Mouse (Mus musculus): Measurements from ENCODE around the gene Ilkap. TPM values are rescaled to one million over a fixed set of nuclear protein-coding genes. Genes with fewer than 3 reads are reported as not detected.

Ilkap gene
- polyA plus RNA-seq, 1 experiment from 2014 or later = 133 TPM

DNA sequence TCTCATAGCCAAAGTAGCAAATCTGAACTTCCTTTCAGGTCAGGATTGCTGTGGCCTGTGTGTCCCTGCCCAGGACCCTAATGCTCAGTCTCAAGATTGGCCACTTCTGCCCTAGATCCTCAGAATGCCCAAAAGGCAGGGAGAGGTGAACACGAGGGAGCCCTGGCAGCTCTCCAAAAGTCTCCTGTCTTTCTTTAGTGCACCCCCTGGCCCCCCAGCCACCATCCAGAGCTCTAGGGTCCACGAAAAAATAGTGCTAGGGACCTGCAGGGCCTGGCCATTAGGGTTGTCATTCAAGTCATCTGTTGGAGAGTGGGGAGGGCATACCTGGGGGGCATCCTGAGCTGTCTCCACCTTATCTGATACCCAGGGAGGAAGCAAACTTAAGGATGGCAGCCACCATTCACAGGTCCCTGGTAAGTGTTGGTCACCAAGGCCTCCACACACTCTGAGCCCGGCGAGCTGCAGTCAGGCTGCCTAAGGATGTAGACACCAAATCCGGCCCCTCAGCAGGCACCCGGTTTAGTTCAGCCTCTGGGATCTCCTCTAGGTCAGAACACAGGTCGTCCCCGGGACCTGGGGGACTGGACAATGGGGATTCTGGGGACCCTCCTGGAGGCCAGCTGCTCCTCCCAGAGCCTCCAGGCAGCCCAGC is 13.1 kb upstream of the Ilkap start:
- ATAC-seq (ENCODE audit: low read depth) = no peak
- WGBS = 62% methylated on average over 8 of the region's 8 CpGs
- no peak overlapping the region for H3K27ac ChIP-seq (ENCODE audit: low read length)

DNA sequence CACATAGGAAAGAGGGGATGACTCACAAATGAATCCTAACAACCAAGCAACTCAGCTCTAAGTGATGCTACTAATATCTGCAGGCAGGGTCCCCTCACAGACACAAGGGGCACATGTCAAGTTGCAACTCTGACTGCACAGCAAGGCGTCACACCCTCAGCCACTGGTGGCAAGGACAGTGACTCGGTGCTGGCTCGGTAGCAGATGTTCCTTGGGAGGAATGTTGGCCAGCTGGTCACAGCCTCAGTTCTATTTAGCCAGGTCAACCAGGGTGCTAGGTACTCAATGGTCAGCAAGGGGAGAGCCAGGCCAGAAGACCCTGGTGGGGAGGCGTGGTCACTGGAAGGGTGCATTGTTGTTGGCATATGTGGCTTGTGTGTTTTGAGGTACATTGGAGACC is 9.2 kb upstream of the Ilkap start:
- H3K36me3 ChIP-seq (ENCODE audit: control insufficient read depth, insufficient read depth, low read length) = no peaks in the 10 kb centered on the region
- H3K9me3 ChIP-seq (ENCODE audit: control insufficient read depth, low read length) = no peaks in the 10 kb centered on the region
- no peak overlapping the region for H3K4me3 ChIP-seq (ENCODE audit: low read length)
- ATAC-seq (ENCODE audit: low read depth) = no peak
- H3K27me3 ChIP-seq (ENCODE audit: control insufficient read depth, insufficient read depth, low read depth, low read length) = no peaks in the 10 kb centered on the region
- peaks cover 19% of the 10 kb centered on the region for H3K4me1 ChIP-seq (replicated peaks; ENCODE audit: control insufficient read depth, insufficient read depth, low read length)
- no peak overlapping the region for H3K4me2 ChIP-seq (ENCODE audit: low read depth, low read length)
- 72% methylated on average over 4 of the region's 4 CpGs for WGBS
- no peak overlapping the region for H3K27ac ChIP-seq (ENCODE audit: low read length)
- no peak overlapping the region for H3K9ac ChIP-seq (ENCODE audit: low read length)

More for the DNA sequence above, 13.1 kb upstream of the Ilkap start:
- peaks cover 34% of the 10 kb centered on the region for H3K4me1 ChIP-seq (replicated peaks; ENCODE audit: control insufficient read depth, insufficient read depth, low read length)
- no peaks in the 10 kb centered on the region for H3K27me3 ChIP-seq (ENCODE audit: control insufficient read depth, insufficient read depth, low read depth, low read length)
- H3K9me3 ChIP-seq (ENCODE audit: control insufficient read depth, low read length) = no peaks in the 10 kb centered on the region
- peak overlapping the region; percentile 87 for H3K4me3 ChIP-seq (ENCODE audit: low read length)
- H3K4me2 ChIP-seq (ENCODE audit: low read depth, low read length) = peak overlapping the region; percentile 99
- H3K36me3 ChIP-seq (ENCODE audit: control insufficient read depth, insufficient read depth, low read length) = no peaks in the 10 kb centered on the region; the same call in 1 of the 2 replicates
- peak overlapping the region; percentile 90 for H3K9ac ChIP-seq (ENCODE audit: low read length)

DNA sequence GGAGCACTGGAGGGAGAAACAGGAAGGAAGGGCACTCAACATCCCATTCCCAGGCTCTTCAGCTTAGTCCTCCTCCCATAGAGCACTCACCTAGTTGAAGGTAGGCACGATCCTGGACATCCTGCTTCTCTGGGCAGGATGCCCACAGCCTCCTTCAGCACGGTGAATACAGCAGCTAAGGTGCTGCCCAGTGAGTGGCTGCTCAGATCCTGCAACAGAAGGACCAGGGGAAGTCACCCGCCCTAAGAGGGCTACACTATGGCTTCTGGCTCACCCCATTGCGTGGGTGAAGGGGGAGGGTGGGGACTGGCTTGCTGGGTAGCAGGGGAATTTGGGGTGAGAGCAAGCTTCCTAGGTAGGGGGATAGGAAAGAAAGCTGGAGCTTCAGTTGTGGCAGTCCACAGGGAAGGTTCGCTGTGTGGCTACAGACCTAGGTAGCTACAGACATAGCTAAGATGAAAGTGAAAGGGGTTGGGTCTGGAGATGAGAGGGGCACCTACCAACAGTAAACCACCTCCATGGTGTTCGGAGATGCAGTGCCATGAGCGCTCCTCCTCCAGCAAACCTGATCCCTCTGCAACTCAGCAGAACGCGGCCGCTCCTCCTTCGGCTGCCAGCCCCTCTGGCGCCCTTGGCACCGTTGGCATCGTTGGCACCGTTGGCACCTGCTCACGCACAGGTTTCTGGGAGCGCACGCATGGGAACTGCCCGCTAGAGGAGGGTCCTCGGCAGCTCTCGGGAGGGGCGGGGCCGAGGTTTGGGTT is 7.0 kb upstream of the Ilkap start:
- Histone ChIP-seq H3K27ac (ENCODE audit: low read length) (no peak overlapping the region), H3K4me2 (ENCODE audit: low read depth, low read length) (no peak overlapping the region), H3K4me1 (replicated peaks; ENCODE audit: control insufficient read depth, insufficient read depth, low read length) (peaks cover 7% of the 10 kb centered on the region; the same call in 1 of the 2 replicates), H3K9me3 (ENCODE audit: control insufficient read depth, low read length) (no peaks in the 10 kb centered on the region), H3K4me3 (ENCODE audit: low read length) (no peak overlapping the region), H3K36me3 (ENCODE audit: control insufficient read depth, insufficient read depth, low read length) (no peaks in the 10 kb centered on the region), H3K9ac (ENCODE audit: low read length) (no peak overlapping the region), H3K27me3 (ENCODE audit: control insufficient read depth, insufficient read depth, low read depth, low read length) (no peaks in the 10 kb centered on the region)
- 45% methylated on average over 23 of the region's 23 CpGs for WGBS
- peak; percentile 81 for ATAC-seq (ENCODE audit: low read depth)

DNA sequence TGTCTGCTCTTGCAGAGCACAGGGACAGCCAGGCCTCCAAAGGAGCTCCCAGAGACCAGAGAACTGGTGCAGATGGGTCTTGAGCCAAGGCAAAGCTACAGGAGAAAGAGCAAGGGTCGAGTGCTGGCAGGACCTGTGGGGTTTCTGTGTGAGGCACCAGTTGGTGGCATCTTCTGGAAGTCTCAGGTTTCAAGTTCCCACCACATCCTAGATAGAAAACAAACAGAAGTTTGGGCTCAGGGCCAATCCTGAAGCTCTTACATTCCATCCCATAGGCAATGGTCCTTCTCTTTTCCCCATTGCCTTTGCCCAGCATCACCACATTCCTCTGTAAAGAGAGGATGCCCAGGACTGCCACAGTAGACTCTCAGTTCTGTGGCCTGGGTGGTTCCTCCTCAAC is 6.4 kb upstream of the Ilkap start:
- H3K4me3 ChIP-seq (ENCODE audit: low read length) = no peak overlapping the region
- H3K36me3 ChIP-seq (ENCODE audit: control insufficient read depth, insufficient read depth, low read length) = no peaks in the 10 kb centered on the region
- no peak overlapping the region for H3K4me2 ChIP-seq (ENCODE audit: low read depth, low read length)
- no peak overlapping the region for H3K9ac ChIP-seq (ENCODE audit: low read length)
- H3K27me3 ChIP-seq (ENCODE audit: control insufficient read depth, insufficient read depth, low read depth, low read length) = no peaks in the 10 kb centered on the region
- no peak overlapping the region for H3K27ac ChIP-seq (ENCODE audit: low read length)
- peak; percentile 21 for ATAC-seq (ENCODE audit: low read depth)
- 3% methylated on average over 1 of the region's 1 CpGs for WGBS
- H3K9me3 ChIP-seq (ENCODE audit: control insufficient read depth, low read length) = no peaks in the 10 kb centered on the region
- peaks cover 7% of the 10 kb centered on the region; the same call in 1 of the 2 replicates for H3K4me1 ChIP-seq (replicated peaks; ENCODE audit: control insufficient read depth, insufficient read depth, low read length)

DNA sequence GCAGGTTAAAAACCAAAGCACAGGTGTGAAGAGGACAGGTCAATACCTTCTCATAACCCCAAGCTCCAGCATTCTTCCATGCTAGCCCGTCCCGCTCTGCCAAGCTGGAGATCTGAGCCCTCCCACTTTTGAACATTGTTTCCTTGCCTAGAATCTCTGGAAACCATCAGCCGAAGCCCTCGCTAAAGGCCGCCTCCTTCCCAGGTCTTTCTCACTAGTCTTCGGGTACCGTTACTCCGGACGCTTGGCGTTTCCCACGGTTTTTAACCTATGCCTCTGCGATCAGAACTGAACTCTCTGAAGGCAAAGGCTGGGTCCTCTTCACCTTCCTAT is 722 bp downstream of the Ilkap start:
- H3K4me2 ChIP-seq (ENCODE audit: low read depth, low read length) = peak overlapping the region; percentile 91
- H3K27ac ChIP-seq (ENCODE audit: low read length) = peak overlapping the region; percentile 63
- no peaks in the 10 kb centered on the region for H3K9me3 ChIP-seq (ENCODE audit: control insufficient read depth, low read length)
- H3K4me3 ChIP-seq (ENCODE audit: low read length) = peak overlapping the region; percentile 86
- ATAC-seq (ENCODE audit: low read depth) = no peak; the same call in 1 of the 2 replicates
- no peaks in the 10 kb centered on the region for H3K36me3 ChIP-seq (ENCODE audit: control insufficient read depth, insufficient read depth, low read length)
- peaks cover 12% of the 10 kb centered on the region for H3K4me1 ChIP-seq (replicated peaks; ENCODE audit: control insufficient read depth, insufficient read depth, low read length)
- peak overlapping the region; percentile 85 for H3K9ac ChIP-seq (ENCODE audit: low read length)
- no peaks in the 10 kb centered on the region for H3K27me3 ChIP-seq (ENCODE audit: control insufficient read depth, insufficient read depth, low read depth, low read length)
- WGBS = under 1% methylated on average over 12 of the region's 12 CpGs

DNA sequence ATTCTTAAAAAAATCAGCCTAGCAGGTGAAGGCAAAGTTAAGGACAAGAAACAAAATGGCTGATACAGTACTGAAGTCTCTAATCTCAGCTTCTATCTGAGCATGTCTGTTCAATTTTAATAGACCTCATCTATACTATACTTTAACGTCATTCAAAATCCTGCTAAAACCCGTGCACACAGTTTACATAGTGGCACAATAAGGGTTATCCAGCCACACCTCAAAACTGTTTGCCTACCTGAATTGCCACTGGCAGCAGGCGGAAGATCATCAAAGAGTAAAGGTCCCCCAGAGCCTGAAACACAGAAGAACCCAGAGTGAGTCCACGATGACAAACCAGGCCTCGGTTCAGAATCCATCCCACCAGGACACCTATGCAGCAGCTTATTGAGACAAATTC is 8.2 kb downstream of the Ilkap start:
- Histone ChIP-seq H3K4me3 (ENCODE audit: low read length) (no peak overlapping the region), H3K36me3 (ENCODE audit: control insufficient read depth, insufficient read depth, low read length) (peaks cover 37% of the 10 kb centered on the region), H3K27me3 (ENCODE audit: control insufficient read depth, insufficient read depth, low read depth, low read length) (no peaks in the 10 kb centered on the region), H3K9ac (ENCODE audit: low read length) (no peak overlapping the region), H3K4me2 (ENCODE audit: low read depth, low read length) (no peak overlapping the region), H3K27ac (ENCODE audit: low read length) (no peak overlapping the region), H3K9me3 (ENCODE audit: control insufficient read depth, low read length) (no peaks in the 10 kb centered on the region), H3K4me1 (replicated peaks; ENCODE audit: control insufficient read depth, insufficient read depth, low read length) (no peaks in the 10 kb centered on the region)
- ATAC-seq (ENCODE audit: low read depth) = no peak
- WGBS = 74% methylated on average over 5 of the region's 5 CpGs

DNA sequence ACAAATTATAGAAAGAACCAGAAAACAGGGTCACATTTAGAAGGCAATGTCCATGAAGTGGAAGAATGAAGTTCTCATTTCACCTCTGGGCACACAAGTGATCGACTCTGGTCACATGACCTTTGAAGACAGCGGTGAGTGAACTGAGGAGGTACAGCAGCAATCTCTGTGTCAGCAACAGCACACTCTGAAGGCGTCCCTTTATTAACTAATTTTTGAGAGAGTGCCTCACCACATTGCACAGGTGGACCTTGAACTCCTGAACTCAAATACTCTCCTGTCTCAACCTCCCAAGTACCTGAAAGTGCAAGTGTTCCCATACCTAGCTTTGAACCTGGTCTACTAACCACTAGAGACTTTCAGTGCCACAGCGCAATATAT is 17.5 kb downstream of the Ilkap start:
- H3K4me2 ChIP-seq (ENCODE audit: low read depth, low read length) = no peak overlapping the region
- no peaks in the 10 kb centered on the region for H3K9me3 ChIP-seq (ENCODE audit: control insufficient read depth, low read length)
- H3K27ac ChIP-seq (ENCODE audit: low read length) = no peak overlapping the region
- H3K4me1 ChIP-seq (replicated peaks; ENCODE audit: control insufficient read depth, insufficient read depth, low read length) = no peaks in the 10 kb centered on the region
- no peak for ATAC-seq (ENCODE audit: low read depth)
- H3K9ac ChIP-seq (ENCODE audit: low read length) = no peak overlapping the region
- H3K36me3 ChIP-seq (ENCODE audit: control insufficient read depth, insufficient read depth, low read length) = peaks cover 69% of the 10 kb centered on the region
- WGBS = 90% methylated on average over 4 of the region's 4 CpGs
- H3K4me3 ChIP-seq (ENCODE audit: low read length) = no peak overlapping the region
- H3K27me3 ChIP-seq (ENCODE audit: control insufficient read depth, insufficient read depth, low read depth, low read length) = no peaks in the 10 kb centered on the region

DNA sequence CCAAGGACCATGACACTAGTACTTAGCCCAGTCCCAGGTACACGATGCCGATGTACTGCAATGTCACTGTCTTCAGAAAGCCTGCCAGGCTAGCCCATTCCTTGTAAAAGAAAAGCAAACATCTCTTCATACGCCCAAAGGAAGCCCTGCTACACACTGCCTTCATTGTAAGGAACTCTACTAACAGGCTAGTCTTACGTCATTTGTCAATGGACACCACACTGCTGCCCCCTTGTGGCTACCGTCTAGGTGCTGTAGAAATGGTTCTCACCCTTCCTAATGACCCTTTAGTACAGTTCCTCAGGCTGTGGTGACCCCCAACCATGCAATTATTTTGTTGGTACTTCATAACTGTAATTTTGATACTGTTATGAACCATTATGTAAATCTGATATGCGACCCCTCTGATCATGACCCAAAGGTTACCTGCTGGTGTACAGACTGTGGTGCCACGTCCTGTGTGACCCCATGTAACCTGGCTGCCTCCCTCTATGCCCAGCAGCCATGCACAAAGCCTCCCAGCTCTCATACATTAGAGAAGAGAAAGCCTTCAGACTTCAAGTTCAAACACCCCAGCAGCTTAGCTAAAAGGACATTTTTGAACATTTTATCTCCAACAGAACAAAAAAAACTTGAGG is 18.0 kb downstream of the Ilkap start:
- H3K4me3 ChIP-seq (ENCODE audit: low read length) = no peak overlapping the region
- H3K9me3 ChIP-seq (ENCODE audit: control insufficient read depth, low read length) = no peaks in the 10 kb centered on the region
- no peak overlapping the region for H3K4me2 ChIP-seq (ENCODE audit: low read depth, low read length)
- H3K36me3 ChIP-seq (ENCODE audit: control insufficient read depth, insufficient read depth, low read length) = peaks cover 73% of the 10 kb centered on the region
- ATAC-seq (ENCODE audit: low read depth) = peak; percentile 64; the same call in 1 of the 2 replicates
- no peak overlapping the region for H3K27ac ChIP-seq (ENCODE audit: low read length)
- WGBS = 52% methylated on average over 7 of the region's 7 CpGs
- no peak overlapping the region for H3K9ac ChIP-seq (ENCODE audit: low read length)
- H3K4me1 ChIP-seq (replicated peaks; ENCODE audit: control insufficient read depth, insufficient read depth, low read length) = no peaks in the 10 kb centered on the region
- H3K27me3 ChIP-seq (ENCODE audit: control insufficient read depth, insufficient read depth, low read depth, low read length) = no peaks in the 10 kb centered on the region

DNA sequence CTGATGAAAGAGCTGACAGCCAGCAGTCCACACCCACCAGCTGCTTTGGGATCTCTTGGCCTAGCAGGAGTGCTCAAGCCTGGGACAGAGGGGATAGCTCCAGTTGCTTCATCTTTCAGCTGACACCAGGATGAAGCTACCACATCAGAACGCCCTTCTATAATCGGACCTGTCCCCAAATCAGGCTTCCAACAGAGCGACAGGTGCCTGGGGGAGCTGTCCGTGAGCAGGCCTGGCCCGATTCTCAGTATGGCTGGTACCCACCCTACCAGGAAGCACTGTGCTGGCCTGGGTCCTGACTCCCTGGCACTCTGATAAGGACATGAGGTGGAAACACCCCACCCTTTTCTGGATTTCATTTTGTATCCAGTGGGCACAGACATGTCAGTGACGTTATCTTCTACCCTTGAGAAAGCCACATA is 25.2 kb downstream of the Ilkap start:
- H3K4me2 ChIP-seq (ENCODE audit: low read depth, low read length) = no peak overlapping the region
- no peaks in the 10 kb centered on the region for H3K9me3 ChIP-seq (ENCODE audit: control insufficient read depth, low read length)
- H3K36me3 ChIP-seq (ENCODE audit: control insufficient read depth, insufficient read depth, low read length) = peaks cover 61% of the 10 kb centered on the region
- no peak overlapping the region for H3K4me3 ChIP-seq (ENCODE audit: low read length)
- no peak overlapping the region for H3K9ac ChIP-seq (ENCODE audit: low read length)
- 92% methylated on average over 6 of the region's 6 CpGs for WGBS
- H3K4me1 ChIP-seq (replicated peaks; ENCODE audit: control insufficient read depth, insufficient read depth, low read length) = no peaks in the 10 kb centered on the region
- H3K27me3 ChIP-seq (ENCODE audit: control insufficient read depth, insufficient read depth, low read depth, low read length) = no peaks in the 10 kb centered on the region
- no peak for ATAC-seq (ENCODE audit: low read depth)
- H3K27ac ChIP-seq (ENCODE audit: low read length) = no peak overlapping the region

All from lung, embryonic 16.5 days (tissue).